Mouse (Mus musculus) kidney, adult 11 months (tissue): ENCODE results near the gene Galnt2.

Experiments
- DNase-seq: peaks from one replicate; pipeline ENCODE4 v3.0.0; 2022

The Galnt2 gene

DNA sequence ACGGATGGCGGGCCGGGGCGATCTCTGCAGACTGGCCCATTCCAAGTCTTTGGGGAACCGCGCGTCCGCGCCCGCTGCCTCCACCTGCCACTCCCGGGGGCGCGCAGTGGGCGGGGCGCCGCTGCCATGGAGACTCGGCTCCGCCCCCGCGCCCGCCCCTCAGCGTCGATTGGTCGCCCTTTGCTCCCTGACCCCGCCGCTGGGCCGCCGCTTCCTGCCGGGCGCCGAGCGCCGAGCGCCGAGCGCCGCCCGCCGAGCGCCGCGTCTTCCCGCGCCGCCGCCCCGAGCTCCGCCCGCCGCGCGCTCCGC, at the start of gene Galnt2:
Galnt2 (plus strand) TSS at position 216 of the 309 bp plus-strand sequence.
- peak; percentile 87 for DNase-seq

DNA sequence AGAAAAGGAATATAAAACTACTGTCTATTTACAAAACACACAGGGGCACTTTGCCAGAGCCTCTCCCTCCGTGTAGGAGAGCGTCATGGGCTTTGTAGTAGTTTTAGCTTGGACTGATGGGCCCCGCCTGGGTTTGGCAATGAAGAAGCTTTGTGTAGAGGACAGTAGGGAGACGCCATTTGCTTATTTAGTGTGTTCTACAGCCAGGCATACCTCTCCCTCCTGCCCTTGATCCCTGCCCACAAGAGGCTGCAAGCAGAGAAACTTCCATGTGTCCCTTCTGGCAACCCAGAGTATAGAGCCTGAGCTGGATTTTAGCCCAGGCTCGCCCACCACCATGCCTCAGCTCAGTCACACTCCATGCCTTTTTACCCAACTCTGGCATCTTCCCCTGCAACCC, 49.4 kb upstream of the Galnt2 start:
- DNase-seq = no peak

DNA sequence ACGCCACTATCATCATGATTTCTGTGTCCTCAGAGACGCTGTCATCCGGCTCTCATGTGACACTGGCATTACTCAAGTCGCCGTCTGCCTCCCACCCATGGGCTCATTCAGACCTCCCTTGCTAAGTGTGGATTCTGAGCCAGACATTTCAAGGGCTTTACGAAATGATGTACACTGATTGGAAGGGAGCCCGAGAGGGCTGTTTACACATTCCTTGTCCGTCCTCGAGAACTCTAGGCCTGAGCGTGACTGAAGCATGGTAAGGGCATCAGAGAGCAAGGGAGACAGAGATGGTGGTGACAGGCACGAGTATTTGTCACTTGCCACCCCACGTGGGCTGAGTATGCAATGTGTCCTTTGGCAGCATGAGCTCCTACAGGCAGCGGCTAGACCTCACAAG, 49.0 kb upstream of the Galnt2 start:
- DNase-seq = no peak

DNA sequence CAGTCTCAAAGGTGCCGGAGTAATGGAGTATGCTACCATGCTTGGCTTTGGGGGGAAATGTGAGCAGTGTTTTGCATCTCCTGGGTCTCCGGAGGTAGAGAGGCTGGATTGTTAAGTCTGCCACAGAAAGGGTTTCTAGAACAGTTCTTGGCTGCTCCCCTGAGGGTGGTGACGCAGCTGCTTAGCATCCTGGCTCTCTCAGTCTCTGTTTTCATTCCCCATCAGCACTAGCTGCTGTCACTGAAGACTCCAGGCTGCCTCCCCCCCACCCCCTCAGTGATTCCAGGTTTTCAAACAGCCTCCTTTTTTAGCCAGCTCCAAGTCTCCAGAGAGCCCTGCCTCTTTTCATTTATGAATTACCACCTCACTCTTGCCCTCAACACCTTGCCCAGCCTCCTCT, 47.1 kb upstream of the Galnt2 start:
- DNase-seq = no peak

DNA sequence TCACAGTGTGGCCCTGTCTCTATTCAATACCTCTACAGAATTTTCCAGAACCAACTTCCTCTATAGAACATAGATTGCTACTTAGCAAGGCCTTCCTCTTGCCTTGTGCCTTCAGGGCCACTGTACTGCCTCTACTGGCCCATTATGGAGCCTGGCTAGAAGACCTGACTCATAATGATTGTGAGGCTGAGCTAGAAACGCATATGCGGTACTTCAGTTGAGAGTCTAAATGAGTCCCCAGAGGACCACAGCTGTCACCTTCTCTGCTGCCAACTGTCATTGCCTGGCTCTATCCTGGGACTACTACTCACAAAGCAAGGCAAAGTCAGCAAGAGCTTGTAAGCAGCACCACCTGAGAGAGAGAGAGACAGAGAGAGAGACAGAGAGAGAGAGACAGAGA, 46.7 kb upstream of the Galnt2 start:
- no peak for DNase-seq

DNA sequence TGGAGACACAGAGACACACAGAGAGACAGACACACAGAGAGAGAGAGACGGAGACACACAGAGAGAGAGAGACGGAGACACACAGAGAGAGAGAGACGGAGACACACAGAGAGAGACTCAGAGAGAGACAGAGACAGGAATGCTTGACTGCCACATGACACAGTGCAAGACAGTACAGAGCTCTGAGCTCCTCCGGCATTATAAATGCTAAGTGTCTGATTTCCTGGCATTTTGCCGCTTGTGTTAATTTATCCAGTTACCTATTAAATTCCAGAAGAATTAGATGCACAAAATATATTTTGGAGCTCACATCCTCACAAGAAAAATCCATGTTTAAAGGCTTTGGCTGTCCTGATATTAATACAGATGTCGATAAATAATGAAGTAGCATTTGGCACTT, 46.1 kb upstream of the Galnt2 start:
- no peak for DNase-seq

DNA sequence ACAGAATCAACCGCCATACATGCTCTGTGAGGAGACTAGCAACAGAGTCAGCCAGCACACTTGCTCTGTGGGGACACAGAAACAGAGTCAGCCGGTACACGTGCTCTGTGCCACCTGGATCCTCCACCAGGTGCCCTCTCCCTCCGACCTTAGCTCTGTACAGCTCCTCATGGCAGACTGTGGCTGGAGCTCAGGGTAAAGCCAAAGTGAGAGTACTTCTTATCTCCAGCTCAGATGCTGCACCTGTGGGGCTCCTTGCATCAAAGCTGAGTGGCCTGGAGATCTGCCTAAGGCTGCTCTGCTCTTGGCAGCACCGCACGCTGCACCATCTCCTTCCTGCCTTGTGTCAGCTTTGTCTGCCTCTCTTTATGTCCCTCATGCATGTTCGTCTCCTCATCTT, 40.8 kb upstream of the Galnt2 start:
- no peak for DNase-seq

DNA sequence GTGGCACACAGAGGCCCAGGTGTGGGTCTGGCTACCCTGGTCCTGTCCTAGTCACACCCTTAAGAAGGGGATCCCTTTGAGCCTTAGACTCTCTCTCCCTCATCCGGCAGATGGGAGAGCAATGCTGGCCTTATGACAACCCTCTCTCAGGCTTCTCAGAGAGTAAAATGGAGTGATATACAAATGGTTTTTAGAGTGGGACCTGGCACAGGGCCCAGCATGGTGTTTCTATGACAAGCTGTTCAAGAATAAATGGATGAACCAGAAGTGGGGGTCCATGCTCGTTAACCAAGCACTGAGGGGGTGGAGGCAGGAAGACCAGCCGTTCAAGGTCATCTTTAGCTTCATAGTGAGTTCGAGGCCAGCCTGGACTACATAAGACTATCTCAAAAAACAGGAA, 38.9 kb upstream of the Galnt2 start:
- no peak for DNase-seq

DNA sequence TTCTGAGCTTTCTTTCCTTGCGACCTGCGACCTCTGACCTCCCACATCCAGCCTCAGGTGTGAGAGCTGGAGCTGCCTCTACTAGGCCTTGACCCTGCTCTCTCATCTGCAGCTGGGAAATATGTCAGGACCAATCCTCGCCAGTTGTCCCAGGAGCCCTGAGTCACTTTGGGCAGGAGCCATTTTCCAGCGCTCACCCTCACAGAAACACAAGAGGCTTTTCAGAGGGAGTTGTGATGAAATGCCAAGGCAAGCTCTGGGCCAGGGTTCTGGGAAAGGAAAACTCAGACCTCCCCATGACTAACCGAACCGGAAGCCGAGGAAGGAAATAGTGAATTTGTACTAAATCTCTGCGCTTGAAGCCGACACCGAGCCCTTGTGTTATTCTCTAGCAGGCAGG, 38.2 kb upstream of the Galnt2 start:
- DNase-seq = no peak

DNA sequence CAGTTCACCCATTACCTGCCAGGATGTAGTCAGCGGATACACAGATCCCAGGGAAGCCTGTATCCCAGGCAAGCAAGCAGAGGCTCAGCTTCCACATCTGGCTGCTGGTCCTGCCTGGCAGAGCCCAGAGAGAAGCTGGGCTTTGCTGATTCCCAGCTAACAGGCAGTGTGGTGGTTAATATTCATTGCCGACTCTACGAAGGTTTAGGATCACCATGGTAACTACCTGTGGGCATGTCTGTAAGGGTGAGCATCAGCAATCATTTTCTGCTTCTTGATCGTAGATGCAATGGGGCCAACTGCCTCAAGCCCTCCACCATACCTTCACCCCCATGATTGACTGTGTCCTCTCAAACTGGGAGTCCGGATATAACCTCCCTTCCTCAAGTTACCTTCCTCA, 37.2 kb upstream of the Galnt2 start:
- DNase-seq = no peak

DNA sequence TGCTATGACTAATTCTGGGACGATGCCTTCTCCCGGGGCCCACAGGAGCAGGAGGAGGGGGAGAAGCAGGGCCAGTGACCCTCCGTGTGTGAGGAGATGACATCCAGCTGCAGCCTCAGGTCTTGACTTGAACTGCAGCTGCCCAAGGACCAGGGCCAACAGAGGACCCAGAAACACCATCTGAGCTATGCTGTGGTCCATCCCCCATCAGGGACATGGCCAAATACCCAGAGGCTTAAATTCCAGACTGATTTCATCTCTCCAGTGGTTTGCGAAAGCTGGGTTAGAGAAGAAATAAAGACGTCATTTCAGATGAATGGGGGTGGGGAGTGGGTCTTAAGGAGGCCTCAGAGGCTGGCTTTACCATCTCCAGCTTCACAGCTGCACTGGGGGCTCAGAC, 35.0 kb upstream of the Galnt2 start:
- DNase-seq = no peak

DNA sequence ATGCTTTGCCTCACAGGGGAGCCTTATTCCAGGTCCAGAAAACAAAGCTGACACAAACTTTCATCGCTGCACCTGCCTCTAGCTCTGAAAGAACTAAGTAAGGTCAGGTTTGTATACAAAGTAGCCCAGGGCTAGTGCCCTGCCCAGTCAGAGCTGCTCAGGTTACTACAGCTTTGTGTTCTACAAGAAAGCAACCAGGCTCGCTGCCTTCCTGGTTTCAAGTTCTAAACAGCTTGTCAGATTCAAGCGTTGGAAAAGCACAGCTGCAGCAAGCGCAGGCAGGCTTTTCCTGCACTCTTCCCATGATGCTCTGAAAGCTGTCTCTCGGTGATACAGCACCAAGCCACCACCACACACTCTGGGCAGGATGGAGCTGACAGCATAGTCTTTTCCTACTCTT, 34.4 kb upstream of the Galnt2 start:
- no peak for DNase-seq

DNA sequence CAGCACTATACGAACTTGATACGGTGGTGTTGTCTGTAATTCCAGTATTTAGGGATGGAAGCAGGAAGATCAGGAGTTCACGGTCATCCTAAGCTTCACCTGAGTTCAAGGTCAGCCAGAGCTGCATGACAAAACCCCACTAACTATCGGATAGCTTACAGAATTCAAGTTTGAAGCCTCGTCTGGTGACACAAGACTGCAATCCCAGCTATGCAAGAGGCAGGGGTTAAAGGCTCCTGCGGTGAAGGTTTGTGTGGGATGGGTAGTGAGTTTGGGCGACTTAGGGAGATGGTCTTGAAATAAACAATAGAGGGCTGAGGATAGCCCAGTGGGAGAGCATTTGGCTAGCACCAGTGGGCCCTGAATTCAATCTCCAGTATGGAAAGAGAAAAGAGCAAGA, 33.0 kb upstream of the Galnt2 start:
- DNase-seq = no peak

DNA sequence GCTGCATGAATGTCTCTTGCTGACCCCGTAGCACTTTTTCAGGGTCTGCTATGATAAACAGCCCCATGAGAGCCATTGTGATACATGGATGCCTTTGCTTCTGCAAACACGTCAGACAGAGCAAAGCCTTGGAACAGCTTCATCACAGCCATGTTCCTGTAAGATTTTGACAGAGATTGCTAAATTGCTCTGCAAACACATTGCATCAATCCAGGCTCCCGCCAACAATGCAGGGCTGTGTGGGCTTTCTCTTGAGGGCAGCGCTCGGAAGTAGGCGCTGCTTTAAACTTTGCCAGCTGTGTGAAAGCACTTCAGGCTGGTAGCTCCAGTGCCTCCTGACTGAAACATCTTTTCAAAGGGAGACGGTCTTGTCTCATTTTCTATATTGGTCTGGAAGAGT, 30.8 kb upstream of the Galnt2 start:
- no peak for DNase-seq

DNA sequence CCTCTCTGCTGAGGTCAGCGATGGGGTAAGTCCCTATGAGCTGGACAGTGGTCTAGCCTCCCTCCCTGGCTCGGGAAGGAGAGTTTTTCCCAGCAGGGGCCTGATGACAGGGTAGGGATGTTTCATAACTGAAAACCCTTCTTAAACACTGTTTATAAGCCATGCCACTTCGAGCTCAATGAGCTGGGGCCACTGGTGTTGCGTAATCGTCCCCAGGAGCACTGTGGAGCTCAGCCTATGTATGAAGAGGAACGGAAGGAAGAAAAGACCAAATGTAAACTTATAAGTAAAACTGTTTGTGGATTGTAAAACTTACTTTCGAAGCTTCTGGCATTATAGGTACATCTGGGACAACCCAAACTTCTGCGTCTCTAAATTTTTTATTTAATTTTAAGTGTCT, 29.5 kb upstream of the Galnt2 start:
- DNase-seq = no peak

DNA sequence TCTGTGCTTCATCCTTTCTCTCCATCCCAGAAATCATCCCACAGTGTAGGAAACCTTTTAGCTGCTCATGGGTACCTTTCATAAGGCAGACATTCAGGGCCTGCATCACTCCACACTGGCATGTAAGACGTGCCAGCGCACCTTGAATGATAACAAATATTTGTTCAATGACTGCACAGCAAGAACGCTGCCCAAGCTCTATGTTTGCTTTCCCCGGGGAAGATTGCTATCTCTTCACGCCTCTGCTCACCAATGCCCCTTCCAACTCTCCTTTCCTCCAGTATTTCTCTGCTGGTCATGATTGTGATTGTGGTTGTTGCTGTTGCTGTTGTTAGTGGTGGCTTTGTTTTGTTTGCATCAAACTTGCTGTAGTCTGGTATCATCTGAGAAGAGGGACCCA, 28.3 kb upstream of the Galnt2 start:
- no peak for DNase-seq

DNA sequence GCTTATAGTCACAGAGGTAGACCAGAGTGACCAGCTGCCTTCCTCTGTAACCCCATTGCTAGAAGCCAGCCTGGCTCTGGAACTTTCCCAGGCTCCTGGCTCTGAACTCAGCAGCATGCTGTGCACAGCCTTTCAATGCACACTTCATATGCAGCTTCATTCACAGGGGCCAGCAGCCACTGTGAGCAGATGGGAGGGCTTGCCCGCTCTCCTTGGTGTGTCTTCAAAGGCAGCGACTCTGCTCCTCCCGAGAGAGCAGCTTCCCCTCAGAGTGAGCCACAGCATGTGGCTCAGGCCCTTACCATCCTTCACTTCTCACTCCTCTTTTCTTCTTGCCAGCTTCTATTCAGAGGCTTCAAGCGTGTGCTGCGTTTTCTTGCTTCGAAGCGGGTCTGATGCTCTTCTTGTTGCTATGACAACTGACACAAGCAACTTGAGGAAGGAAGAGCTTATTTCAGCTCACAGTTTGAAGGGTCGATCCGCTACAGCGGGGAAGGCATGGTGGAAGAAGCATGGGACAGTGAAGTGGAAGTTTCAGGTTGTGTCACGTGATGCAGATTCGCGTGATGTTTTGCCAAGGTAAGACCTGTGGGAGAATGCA, 27.1 kb upstream of the Galnt2 start:
- DNase-seq = no peak

DNA sequence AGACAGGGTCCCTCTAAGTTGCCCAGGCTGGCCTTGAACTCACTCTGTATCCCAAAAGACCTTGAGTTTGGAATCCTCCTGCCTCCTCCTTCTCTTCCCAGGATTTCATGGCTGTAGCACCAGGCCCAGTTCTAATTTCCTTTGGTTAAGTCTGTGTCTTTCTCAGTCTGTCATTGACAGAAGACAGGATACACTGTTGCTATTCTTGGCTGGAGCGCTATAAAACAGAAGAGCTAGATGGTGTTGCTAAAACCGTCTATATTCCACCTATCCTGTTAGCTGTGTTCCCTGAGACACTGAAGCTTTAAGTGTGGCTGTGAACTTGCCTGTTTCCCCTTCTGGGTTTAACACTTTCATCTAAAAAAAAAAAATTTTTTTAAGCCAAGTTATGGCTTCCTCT, 19.0 kb upstream of the Galnt2 start:
- DNase-seq = no peak

DNA sequence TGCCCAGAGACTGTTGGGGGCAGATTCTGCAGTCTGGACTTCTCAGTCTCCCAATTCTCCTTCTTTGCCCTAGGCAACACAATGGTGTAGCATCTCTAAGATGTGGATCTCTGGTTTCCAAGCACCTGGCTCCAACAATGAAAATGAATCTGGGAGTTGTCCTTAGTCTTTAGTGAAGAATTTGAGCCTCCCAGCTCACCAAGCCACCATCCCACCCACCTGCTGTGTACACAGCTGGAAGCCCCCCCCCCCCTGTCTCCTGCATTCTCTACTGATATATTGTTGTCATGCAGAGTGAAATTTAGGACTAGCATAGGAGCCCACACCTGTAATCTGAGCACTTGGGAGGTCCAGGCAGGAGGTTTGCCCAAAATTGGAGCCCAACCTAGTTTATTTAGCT, 14.2 kb upstream of the Galnt2 start:
- no peak for DNase-seq

DNA sequence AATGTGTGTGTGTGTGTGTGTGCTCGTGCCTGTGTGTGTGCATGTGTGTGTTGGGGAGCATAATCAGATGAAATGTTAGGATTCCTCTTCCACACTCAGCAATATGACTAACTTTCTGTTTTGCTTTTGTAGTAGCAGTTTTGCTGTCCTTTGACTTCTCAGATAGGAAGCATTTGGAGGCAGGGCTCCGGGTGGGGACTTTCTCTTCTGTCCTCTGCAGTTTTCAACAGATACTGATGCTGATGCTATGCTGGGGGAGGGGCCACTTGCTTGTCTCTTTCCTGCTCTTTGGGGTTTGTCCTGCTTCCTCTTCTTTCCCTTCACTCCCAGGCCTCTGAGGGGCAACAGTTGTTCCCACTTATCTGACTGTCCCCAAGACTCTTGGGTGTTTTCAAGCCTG, 1.3 kb upstream of the Galnt2 start:
- DNase-seq = no peak

DNA sequence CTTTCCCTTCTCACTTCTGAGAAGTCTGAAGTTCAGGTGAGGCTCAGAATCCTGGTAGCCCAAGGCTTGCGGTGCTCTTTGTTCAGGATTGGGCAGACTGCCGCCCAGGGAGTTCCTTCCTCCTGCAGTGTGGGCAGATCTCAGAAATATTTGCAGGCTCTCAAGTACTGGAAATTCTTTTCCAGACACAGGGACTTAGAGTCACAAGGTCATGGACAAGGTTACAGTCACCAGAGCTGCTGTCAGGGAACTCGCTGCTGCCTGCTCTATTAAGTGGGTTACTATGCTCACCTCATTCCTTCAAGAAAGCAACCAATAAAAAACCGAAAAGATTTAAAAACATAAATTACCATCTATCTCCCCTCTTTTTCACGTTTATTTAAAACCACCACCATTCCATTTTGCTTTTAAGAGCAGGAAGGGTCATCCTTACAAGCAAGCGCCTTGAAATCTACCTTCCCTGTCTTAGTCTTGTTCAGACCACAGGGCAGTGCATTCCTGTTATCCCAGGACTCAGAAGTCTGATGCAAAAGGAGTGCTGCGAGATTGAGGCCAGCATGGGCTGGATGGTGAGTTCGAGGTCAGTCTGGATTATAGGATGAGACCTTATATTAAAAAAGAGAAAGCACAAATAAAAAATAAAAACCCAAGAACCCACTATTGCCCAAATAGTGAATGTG, 555 bp upstream of the Galnt2 start:
- no peak for DNase-seq

DNA sequence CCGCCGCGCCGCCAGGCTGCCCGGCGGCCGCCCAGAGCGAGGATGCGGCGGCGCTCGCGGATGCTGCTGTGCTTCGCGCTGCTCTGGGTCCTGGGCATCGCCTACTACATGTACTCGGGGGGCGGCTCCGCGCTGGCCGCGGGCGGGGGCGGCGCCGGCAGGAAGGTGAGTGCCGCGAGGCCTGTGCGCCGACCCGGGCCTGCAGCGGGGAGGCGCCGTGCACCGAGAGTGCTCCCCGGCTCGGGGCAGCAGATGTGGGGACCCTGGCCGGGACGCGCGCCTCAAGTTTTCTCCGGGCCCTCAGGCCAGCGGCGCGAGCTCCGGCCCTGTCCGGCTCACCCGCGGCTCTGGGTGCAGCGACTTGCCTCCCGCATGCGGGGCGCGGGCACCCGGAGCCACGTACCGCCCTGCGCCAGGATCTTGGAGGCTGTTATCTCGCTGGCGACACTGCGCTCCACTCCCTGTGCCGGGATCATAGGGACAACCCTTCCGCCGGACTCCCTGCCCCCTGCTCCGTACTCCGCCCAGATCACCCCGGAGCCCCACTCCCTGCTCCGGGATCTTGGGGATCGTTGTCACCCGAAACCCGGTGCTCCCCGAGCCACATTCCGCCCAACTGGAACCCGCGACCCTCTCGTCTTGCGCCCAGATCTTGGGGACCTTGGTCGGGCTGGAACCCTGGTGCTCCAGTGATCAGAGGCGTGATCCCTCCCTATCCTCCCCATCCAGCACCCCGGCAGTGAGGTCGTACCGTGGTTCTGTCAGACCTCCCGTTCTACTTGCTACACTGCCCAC, 491 bp downstream of the Galnt2 start:
- peak; percentile 28 for DNase-seq

DNA sequence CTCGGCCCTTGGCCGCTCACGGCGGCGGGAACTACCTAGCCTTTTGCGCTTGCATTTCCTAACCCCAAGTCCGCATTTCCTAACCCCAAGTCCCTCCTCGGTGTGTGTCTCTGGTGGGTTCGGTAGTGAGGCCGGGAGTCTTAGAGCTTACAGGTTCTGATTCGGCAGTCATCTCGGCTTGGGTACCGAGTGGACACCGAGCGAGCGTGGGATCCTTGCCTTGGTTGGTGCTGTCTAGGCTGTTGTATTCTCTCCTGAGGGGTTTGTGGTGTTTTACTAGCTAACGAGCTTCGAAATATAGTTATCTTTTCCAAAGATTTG, 1.0 kb downstream of the Galnt2 start:
- DNase-seq = no peak

DNA sequence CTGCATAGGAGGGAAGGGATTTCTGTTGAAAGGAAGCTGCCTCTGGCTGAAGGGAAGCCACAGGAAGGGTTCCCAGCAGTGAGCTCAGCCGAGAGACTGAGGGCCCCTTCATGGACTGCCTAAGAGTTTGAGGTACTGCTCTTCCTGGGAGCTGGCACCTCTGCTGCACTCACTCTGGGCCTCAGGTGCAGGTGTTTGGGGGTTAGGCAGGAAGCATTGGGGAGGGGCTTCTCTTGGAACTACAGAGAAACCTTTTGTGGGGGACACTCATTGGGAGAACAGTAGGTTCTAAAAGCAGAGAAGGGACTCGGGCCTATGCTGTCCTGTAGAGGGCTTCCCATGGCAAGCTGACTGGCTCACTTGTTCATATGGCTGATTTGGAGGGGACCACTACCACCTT, 3.3 kb downstream of the Galnt2 start:
- no peak for DNase-seq

DNA sequence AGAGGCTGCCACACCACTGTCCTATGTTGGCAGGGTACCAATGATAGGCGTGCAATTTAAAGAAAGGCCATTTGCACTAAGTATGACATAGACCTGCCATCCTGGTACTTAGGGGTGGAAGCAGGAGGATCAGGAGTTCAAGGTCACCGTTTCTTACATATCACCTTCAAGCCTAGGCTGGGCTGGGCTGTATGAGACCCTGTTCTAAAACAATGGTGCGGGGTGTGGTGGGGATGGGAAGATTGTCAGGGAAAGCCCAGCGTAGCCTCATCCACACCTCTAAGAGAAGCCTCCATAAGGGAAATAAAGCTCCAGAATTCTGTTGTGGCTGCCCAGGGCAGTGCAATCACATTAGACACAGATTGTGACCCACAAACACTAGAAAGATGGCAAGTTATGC, 4.3 kb downstream of the Galnt2 start:
- DNase-seq = no peak
